ENCODE assay signal across 25 mouse cellular contexts in genomic region chr2:165571216-165571778, GRCm38 (mm10). TPM values are rescaled to one million over a fixed set of nuclear protein-coding genes. Genes with fewer than 3 reads are reported as not detected.
A peak's percentile ranks its signal among the peaks of the same experiment; 100 is the strongest.
DNase-seq lines count a peak whose midpoint lies in the region; ATAC-seq and TF ChIP-seq lines count a peak whose summit lies in the region.
"Had no signal": no experiment of that assay in that cellular context is flagged by ENCODE, and none has a peak within 500 bp of the region (broad histone marks: within the 10 kb centered on the region; RNA-seq: fewer than 3 reads in every experiment).

No protein-coding gene starts in this region.

- no peak overlapping the region for H3K4me2 ChIP-seq in lung, embryonic 14.5 days
- no peak overlapping the region for H3K4me2 ChIP-seq in kidney, postnatal 0 days (ENCODE audit: low read length)
- H3K4me2 ChIP-seq in stomach, embryonic 14.5 days (replicated peaks; ENCODE audit: low read depth, low read length) = no peak overlapping the region
- H3K4me2 ChIP-seq: hindbrain, embryonic 14.5 days; liver, embryonic 12.5 days; neural tube, embryonic 13.5 days had no signal

- ATAC-seq in lung, embryonic 14.5 days (ENCODE audit: insufficient read depth) = no peak
- ATAC-seq in kidney, postnatal 0 days (replicated peaks; ENCODE audit: low FRiP score, low read depth) = 0 out of 2 replicates have a peak, but pooled peaks have one; percentile 21
- ATAC-seq in stomach, embryonic 14.5 days (ENCODE audit: insufficient number of reproducible peaks, insufficient read depth, low FRiP score, low read depth) = 0 out of 2 replicates have a peak, but pooled peaks have one; percentile 56
- ATAC-seq: forebrain, embryonic 14.5 days; intestine, embryonic 16.5 days; liver, embryonic 12.5 days had no signal

- no peaks in the 10 kb centered on the region for H3K4me1 ChIP-seq in lung, embryonic 14.5 days (ENCODE audit: insufficient read depth)
- no peaks in the 10 kb centered on the region for H3K4me1 ChIP-seq in kidney, postnatal 0 days (replicated peaks; ENCODE audit: insufficient read depth, low read length)
- peaks cover 4% of the 10 kb centered on the region; the same call in 1 of the 2 replicates for H3K4me1 ChIP-seq in stomach, embryonic 14.5 days (ENCODE audit: control insufficient read depth, insufficient read depth, low read length)
- H3K4me1 ChIP-seq: liver, embryonic 12.5 days; megakaryocyte, embryonic 14.5 days had no signal

- H3K27ac ChIP-seq in lung, embryonic 14.5 days (ENCODE audit: low read depth) = no peak overlapping the region
- 0 out of 2 replicates have a peak overlapping the region, but pooled peaks have one; percentile 5 for H3K27ac ChIP-seq in kidney, postnatal 0 days
- H3K27ac ChIP-seq in stomach, embryonic 14.5 days (ENCODE audit: low read length) = no peak overlapping the region
- H3K27ac ChIP-seq: hindbrain, embryonic 14.5 days; liver, embryonic 12.5 days; neural tube, embryonic 13.5 days had no signal

- no peak overlapping the region for H3K4me3 ChIP-seq in lung, embryonic 14.5 days (ENCODE audit: low read depth, low read length)
- no peak overlapping the region for H3K4me3 ChIP-seq in kidney, postnatal 0 days (replicated peaks; ENCODE audit: low read depth, low read length)
- H3K4me3 ChIP-seq in stomach, embryonic 14.5 days (ENCODE audit: low read depth, low read length) = no peak overlapping the region
- H3K4me3 ChIP-seq: erythroblast, embryonic 14.5 days; liver, embryonic 12.5 days; megakaryocyte, embryonic 14.5 days; neural tube, embryonic 13.5 days had no signal

- H3K36me3 ChIP-seq in lung, embryonic 14.5 days (ENCODE audit: insufficient read depth) = no peaks in the 10 kb centered on the region
- H3K36me3 ChIP-seq in kidney, postnatal 0 days (ENCODE audit: insufficient read depth, low read length) = no peaks in the 10 kb centered on the region
- H3K36me3 ChIP-seq in stomach, embryonic 14.5 days (ENCODE audit: control insufficient read depth, insufficient read depth, low read length) = no peaks in the 10 kb centered on the region
- H3K36me3 ChIP-seq: liver, embryonic 12.5 days; neural tube, embryonic 13.5 days had no signal

- 8% methylated on average over 4 of the region's 4 CpGs for WGBS in lung, embryonic 14.5 days
- WGBS in kidney, postnatal 0 days = 14% methylated on average over 4 of the region's 4 CpGs
- WGBS in stomach, embryonic 14.5 days = 16% methylated on average over 4 of the region's 4 CpGs

- DNase-seq in lung, embryonic 14.5 days = peak; percentile 35
- DNase-seq in lung, postnatal 4 days = no peak
- DNase-seq in kidney, adult 11 months = peak; percentile 10
- DNase-seq in kidney, postnatal 0 days (ENCODE audit: low spot score) = peak; percentile 82
- DNase-seq in thymus, postnatal 4 days = no peak
- no peak for DNase-seq in right cerebral cortex, postnatal 14 days
- DNase-seq in spleen, postnatal 36 days (ENCODE audit: low spot score in 2 of 2) = no peak
- DNase-seq: adrenal gland, postnatal 25 days; cerebellum, adult 18-20 months; cerebellum, postnatal 25 days; embryo, embryonic 11 days; heart, postnatal 10 days; layer of hippocampus, postnatal 36 days; lung, adult 2 months; midbrain, embryonic 14.5 days; right cerebral cortex, postnatal 25 days; thymus, postnatal 14 days had no signal

- no peak for TF ChIP-seq CTCF in lung, embryonic 14.5 days (IDR thresholded peaks at IDR 0.05; ENCODE audit: low read depth)
- TF ChIP-seq CTCF in kidney, postnatal 0 days (IDR thresholded peaks at IDR 0.05; ENCODE audit: low read depth) = no peak

- no peaks in the 10 kb centered on the region for H3K9me3 ChIP-seq in lung, embryonic 14.5 days (ENCODE audit: low read depth, low read length)
- no peaks in the 10 kb centered on the region for H3K9me3 ChIP-seq in kidney, postnatal 0 days (replicated peaks; ENCODE audit: low read length)
- no peaks in the 10 kb centered on the region for H3K9me3 ChIP-seq in stomach, embryonic 14.5 days (ENCODE audit: control insufficient read depth, low read depth, low read length)
- H3K9me3 ChIP-seq: liver, embryonic 12.5 days; neural tube, embryonic 13.5 days had no signal

- H3K9ac ChIP-seq in lung, embryonic 14.5 days = no peak overlapping the region
- H3K9ac ChIP-seq in kidney, postnatal 0 days (ENCODE audit: low read depth, low read length) = no peak overlapping the region
- H3K9ac ChIP-seq in stomach, embryonic 14.5 days (replicated peaks; ENCODE audit: low read depth, low read length) = no peak overlapping the region
- H3K9ac ChIP-seq: hindbrain, embryonic 14.5 days; liver, embryonic 12.5 days; neural tube, embryonic 13.5 days had no signal

- no peaks in the 10 kb centered on the region for H3K27me3 ChIP-seq in lung, embryonic 14.5 days (ENCODE audit: insufficient read depth, low read length)
- no peaks in the 10 kb centered on the region for H3K27me3 ChIP-seq in kidney, postnatal 0 days (ENCODE audit: insufficient read depth, low read length)
- H3K27me3 ChIP-seq in stomach, embryonic 14.5 days (ENCODE audit: control insufficient read depth, insufficient read depth, low read length) = no peaks in the 10 kb centered on the region
- H3K27me3 ChIP-seq: neural tube, embryonic 13.5 days had no signal

RNA-seq across cellular contexts. Expression of gene Eya2, which starts 23.5 kb away (rescaled TPM):
- 1.6 and 2.1 TPM in 2 replicates for polyA plus RNA-seq in lung, embryonic 14.5 days (2014; fragmentation: Nextera tagmentation; extraction: Ambion mirVana)
- 6.3 and 8.0 TPM in 2 replicates for polyA plus RNA-seq in kidney, postnatal 0 days (2015; fragmentation: Nextera tagmentation; extraction: Ambion mirVana)
- polyA plus RNA-seq in stomach, embryonic 14.5 days (2014; fragmentation: Nextera tagmentation; extraction: Ambion mirVana) = 13.2 and 15.4 TPM in 2 replicates
- polyA plus RNA-seq: erythroblast, embryonic 14.5 days had no signal

Comparison
In these comparisons a context has a peak if more than half of its experiments do, and no peak if none do; other contexts are left out.
1. DNase-seq: peak in lung, embryonic 14.5 days (single experiment), kidney, adult 11 months (single experiment) and kidney, postnatal 0 days (single experiment); none in lung, postnatal 4 days (0 of 2), thymus, postnatal 4 days (single experiment), right cerebral cortex, postnatal 14 days (single experiment) and spleen, postnatal 36 days (0 of 2).